Mouse (Mus musculus) stomach, postnatal 0 days (tissue): Measurements from ENCODE around the gene Sod1.

ENCODE experiments used
- CTCF ChIP-seq: IDR thresholded peaks from 2 replicates; pipeline ENCODE4 v1.5.1; 2016; ENCODE audit warnings: antibody characterized with exemption, low read depth, mild to moderate bottlenecking, moderate library complexity
- EP300 ChIP-seq: optimal IDR thresholded peaks from 2 replicates; pipeline ENCODE3; 2016; ENCODE audit warnings: antibody characterized with exemption

GRCm38 (mm10) chr16:90221441-90222070 is 1.0 kb downstream of the Sod1 start:
- TF ChIP-seq EP300 (no peak), CTCF (no peak)
